Mouse (Mus musculus) WW6 (cell line): ENCODE results near the gene Mtf2.
"Not testable (repeated sequence)": the region's sequence is repeated elsewhere in the genome, so short reads cannot be mapped to it uniquely, and the experiment has no call there.

ENCODE experiments used
- DNase-seq: peaks from one replicate; pipeline ENCODE4 v3.0.0-alpha.2; 2013; ENCODE audit warnings: low read depth, low spot score

Gene Mtf2

DNA sequence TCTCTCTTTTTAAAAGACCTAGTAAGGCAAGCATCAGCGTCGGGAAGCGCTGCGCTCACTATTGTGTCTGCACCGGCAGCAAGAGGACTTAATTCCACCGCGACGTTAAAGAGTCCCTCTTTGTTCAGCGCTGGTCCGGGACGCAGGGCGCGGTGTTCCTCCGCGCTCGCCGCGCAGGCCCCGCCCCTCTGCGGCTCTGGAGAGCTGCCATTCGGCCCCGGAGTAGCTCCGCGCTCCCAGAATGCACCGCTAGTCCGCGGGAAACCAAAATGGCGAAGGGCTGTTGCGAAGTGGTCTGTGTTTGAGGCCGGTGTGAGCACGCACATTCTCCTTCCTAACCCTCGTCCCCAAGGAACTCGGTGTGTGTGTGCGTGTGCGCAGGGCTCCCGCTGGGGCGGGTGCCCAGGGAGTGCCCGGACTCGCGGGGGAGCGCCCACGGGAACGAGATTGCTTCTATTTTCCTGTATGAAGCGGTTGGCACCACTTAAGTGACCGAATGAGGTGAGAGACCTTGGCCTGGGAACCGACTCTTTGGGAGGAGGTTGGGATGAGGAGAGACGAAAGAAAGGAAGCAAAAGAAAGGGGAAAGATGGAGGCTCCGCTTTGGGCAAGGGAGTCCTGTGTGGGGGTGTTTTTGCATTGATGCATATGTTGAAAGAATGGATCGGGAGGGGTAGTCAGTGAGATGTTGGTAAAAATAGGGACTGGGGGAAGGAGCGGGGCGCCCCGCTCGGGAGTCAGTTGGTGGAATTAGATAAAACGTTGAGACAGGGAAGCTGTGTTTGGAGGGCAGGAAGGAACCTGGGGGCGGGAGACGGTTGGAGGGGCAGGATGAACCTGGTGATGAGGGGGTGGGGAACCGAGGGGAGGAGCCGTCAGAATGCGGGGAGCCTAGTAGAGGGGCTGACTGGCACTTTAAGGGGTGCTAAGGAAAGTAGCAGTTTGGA, at the start of gene Mtf2:
Gene Mtf2, plus strand, starts transcription at position 210 of the 947 bp plus-strand sequence.
- peak; percentile 93 for DNase-seq

DNA sequence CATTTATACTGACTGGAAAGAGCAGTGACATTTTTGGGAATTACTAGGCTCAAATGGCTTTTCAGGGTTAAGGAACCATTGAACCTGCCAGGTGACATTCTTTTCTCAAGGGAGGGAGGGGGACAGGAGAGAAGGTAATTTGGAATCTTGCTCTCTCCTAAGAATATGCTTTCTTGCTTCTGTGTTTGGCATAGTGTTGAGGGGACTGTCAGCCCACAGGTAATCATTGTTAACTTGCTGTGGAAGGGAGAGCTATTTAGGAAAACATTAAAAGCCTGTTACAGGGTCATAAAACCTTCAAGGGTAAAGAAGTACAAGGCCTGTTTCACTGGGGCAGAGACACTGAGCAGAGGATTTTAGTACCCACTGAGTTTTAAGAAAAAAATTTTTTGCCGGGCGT, 48.2 kb upstream of the Mtf2 start:
- DNase-seq = no peak

DNA sequence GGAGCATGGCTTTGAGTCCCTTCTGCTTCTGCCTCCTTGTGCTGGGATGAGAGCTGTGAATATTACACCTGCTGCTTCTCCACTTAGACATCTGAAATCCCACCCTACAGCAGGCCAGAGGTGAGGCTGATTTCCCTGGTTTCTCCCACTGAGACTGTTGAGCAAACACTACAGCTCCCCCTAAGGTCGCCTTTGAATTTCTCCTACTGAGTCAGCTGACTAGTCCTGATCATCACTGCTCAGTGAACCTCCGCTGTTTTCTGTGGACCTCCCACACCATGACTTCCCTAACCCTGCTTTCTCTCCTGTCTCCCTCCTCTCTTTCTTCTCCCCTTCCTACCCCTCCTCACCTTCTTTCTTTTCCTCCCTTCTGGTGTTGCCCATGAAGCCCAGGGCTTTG, 46.1 kb upstream of the Mtf2 start:
- no peak for DNase-seq

DNA sequence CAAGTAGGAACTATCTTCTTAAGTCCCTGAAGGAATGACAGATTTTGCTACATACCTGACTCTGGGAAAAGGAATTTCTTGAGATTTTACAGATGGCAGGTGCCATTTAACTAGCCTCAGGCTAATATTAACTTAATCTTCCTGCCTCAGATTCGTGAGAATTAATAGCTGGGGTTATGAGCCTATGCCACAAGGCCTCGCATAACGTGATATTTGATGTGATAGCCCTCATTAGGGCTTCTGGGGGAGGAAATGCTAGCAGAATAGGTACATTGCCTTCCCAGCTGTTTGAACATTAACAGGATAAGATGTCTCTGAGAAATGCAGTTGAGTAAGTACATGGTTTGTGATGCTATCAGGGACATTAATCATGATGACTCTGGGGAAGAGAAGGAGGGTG, 44.1 kb upstream of the Mtf2 start:
- no peak for DNase-seq

DNA sequence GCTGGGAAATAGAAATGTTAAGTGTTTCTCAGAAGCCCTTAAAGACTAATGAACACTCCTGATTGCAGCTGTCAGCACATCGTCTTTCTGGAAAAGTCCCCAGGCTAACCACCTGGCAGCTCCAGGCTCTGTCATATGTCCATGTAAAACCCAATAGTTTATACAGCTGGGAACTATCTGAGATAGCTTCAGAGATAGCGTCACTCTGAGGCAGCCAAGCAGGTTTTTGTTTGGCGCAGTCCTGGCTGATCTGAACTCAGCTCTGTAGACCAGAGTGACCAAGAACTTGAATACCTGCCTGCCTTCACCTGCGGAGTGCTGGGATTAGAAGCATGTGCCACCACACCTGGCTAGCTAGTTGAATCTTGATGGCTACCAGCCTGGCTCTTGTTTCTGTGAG, 37.2 kb upstream of the Mtf2 start:
- DNase-seq = no peak

DNA sequence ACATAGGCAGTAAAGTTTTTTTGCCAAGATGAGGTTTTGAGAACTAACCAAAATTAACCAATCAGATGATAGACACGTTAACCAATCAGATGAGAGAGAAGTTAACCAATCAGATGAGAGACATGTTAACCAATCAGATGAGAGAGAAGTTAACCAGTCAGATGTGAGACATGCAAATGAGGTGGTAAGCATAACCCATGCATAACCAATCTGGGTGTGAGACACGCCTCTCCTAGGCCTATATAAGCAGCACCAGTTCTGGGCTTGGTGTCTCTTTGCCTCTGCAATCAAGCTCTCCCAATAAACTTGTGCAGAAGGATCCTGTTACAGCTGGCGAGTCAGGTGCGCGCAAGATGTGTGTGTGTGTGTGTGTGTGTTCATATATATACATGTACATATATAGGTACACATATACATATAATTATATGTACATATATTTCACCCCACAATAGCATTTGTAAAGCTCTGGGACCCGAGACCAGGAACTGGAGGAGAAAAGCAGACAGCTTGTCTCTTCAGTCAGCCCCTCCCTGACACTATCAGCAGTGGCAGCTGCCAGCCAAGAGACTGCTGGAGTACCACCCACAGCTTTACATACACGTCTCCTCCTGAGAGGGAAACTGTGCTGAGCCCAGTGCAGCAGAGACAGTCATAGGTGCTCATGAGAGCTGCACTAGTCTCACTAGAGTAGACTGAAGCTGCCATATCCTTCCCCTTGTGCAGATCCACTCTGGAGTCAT, 36.5 kb upstream of the Mtf2 start:
- not testable (repeated sequence) for DNase-seq

DNA sequence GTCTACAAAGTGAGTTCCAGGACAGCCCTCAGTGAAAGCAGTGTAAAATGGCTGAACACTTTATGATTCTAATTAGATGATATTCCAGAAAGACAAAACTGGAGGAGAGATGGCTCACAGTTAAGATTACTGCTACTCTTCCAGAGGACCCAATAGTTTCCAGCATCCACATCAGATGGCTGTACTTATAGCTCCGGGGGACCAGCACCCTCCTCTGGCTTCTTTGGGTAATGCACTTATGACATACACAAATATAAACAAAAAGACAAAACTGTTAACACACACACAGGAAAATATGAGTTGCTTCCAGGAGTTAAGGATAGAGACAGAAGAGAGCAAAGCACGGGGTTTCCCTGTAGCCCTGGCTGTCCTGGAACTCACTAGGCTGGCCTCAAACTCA, 35.5 kb upstream of the Mtf2 start:
- no peak for DNase-seq

DNA sequence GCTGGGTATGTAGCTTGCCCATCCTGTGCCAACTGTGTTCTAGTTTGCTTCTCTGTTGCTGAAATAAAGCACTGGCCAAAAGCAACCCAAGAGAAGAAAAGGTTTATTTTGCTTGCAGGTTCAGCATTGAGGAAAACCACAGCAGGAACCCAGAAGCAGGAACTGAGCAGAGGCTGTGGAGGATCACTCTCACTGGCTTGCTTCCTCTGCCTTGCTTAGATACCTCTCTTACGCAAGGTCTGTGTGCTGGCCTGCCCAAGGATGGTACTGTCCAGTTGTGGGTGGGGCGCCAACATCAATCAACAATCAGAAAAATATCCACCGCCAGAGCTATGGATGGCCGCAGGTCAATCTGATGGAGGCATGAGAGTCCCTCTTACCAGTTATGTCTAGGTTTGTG, 34.2 kb upstream of the Mtf2 start:
- DNase-seq = no peak

DNA sequence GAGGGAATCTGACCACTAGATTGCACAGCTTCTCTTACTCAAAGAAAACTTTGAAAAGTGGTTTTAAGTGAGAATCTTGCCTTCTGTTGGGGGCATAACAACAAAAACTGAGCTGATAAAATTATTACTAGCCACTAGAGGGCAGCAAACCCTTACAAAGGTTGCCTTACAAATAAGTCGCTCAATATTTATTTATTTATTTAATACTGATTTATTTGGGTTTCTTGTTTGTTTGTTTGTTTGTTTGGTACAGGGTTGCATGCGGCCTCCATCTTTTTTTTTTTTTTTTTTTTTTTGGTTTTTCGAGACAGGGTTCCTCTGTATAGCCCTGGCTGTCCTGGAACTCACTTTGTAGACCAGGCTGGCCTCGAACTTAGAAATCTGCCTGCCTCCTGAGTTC, 31.3 kb upstream of the Mtf2 start:
- no peak for DNase-seq

DNA sequence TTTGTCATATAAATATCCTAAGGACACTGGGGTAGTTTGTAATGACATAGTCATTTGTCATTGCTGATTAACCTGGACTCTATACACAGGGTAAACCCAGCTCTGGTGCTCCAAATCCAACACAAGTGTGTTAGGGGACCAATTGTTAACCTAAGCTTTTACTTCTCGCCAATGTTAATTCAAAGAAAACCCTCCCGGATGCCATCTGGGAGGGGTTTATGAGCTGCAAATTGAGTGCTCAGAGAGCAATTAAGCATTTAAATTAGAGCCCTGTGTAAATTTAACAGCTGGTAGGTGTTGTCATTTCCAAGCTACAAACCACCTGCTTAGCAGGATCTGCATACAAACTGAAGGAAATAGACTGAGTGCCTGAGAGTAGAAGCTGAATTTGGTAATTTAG, 30.0 kb upstream of the Mtf2 start:
- DNase-seq = no peak

DNA sequence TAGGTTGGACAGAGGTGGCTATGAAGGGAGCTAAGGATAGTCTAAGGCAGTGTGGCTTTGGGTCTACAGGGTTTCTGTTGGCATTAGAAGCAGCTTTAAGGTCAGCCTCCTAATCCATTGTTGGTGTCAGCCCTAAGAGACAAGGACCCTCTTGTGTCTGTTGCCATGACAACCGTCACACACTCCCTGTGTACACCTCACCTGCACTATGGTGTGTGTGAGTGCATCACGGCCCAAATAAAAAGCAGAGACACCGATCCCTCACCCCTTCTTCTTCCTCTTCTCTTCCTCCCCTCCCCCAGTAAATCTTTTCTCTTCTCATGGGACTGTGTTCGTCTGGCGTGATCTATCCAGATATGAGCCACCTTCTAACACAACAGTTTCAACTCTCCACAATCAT, 23.4 kb upstream of the Mtf2 start:
- DNase-seq = no peak

DNA sequence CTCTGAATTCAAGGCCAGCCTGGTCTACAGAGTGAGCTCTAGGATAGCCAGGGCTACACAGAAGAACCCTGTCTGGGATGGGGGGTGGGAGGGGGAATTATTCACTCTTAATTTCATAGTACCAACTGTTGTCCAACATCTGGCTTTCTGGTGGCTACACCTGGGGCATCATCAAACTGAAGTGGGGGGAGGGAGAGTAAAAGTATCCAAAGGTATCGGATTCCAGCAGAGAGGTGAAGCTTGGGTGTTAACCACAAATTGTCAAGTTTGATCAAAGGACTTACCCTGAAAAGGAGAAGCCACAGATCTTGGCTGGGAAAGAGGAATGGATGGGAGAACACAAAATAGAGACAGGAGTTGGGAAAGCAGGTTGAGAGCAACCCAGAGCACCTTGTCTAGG, 21.6 kb upstream of the Mtf2 start:
- no peak for DNase-seq

DNA sequence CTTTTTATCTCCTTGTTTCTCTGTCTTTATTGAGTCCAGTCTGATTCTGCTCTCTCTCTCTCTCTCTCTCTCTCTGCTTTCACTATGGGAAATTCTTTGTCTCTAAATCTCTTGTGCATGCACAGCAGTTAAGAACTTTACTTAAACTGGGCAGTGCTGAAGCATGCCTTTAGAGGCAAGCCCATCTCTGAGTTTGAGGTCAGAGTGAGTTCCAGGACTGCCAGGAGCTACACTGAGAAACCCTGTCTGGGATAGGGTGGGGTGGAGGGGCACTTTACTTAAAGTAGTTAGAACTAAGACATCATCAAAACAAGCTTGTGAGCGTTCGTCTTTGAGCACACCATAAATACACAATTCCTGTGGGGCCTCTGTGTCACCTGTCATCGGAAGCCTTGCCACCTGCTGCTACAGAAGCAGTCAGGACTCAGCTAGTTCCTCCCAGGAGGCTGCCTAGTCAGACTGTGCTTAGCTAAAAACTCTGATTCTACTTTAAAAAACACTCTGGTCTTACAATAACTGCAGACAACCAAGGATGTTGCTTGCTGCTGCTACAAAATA, 15.7 kb upstream of the Mtf2 start:
- no peak for DNase-seq

DNA sequence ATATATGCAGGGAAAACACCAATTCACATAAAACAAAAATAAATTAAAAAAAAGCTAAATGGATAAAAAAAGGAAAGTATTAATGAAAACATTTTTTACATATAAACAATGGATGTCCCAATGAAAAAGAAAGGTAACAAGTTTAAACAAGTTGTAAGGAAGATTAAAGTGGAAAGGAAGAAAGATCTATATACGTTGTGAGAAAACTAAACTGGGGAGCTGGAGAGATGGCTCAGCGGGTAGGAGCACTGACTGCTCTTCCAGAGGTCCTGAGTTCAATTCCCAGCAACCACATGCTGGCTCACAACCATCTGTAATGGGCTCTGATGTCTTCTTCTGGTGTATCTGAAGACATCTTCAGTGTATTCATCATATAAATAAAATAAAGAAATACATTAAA, 14.4 kb upstream of the Mtf2 start:
- no peak for DNase-seq

DNA sequence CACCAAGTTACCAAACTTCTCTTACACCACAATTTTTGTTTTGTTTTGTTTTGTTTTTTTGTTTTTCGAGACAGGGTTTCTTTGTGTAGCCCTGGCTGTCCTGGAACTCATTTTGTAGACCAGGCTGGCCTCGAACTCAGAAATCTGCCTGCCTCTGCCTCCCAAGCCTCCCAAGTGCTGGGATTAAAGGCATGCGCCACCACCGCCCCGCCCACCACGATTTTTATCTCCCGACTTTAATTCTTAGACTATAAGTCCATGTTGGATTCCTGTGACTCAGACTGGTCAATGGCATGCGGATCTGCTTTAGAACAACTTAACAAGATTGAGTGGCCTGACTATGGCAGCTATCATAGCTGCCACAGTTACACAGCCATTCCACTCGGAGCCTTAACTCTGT, 13.7 kb upstream of the Mtf2 start:
- not testable (repeated sequence) for DNase-seq

DNA sequence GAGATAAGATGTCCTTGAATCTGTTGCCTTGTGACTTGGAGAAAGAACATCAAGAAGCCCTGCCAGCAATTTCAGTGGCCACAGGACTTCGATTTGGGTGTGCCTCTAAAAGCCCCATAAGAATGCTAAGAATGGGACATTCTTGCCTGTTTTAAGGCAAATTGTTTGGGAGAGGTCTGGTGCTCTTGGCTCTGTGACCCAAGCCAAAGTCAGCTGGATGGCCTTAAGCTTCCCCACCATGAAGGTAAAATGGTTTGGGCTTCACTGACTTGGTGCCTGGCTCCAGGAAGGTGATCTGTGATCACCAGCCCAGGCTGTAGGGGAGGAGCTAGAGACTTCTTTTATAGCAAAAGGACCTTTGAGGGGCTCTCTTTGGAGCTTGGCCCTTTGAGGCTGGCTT, 13.3 kb upstream of the Mtf2 start:
- peak; percentile 49 for DNase-seq

DNA sequence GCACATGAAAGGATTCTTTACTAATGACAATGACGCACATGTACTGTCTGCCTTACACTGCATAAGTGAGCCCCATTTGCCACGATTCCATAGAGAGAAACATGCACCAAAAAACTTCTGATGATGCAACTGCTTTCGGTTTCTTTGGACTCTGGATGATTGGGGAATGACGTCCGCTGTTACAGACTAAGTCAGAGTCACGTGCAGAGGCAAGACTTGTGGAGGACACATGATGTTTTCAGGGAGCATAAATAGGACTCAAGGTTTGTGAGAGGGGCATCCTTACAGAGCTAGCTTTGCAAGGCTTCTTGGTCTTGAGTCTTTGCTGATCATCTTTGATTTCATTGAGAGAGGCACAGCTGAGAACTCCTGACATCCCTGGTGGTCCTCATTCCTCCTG, 11.9 kb upstream of the Mtf2 start:
- DNase-seq = no peak

DNA sequence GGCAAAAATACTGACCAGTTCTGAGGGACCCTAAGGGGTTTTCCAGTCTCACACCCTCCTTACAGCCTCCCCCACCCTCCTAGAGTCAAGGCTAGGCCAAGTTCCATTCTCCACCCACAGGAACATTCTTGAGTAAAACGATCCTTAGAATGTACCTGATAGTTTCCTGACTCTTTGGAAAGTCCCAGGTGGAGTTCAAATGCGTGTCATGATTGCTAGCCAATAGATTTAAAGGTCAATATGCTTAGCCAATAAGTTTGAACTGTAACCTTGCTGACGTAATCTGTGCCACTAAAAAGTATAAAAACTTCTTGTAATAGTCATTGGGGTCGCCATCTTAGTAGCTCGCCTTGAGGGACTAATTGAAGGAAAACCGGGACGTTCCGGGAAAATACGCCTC, 5.1 kb upstream of the Mtf2 start:
- no peak for DNase-seq

DNA sequence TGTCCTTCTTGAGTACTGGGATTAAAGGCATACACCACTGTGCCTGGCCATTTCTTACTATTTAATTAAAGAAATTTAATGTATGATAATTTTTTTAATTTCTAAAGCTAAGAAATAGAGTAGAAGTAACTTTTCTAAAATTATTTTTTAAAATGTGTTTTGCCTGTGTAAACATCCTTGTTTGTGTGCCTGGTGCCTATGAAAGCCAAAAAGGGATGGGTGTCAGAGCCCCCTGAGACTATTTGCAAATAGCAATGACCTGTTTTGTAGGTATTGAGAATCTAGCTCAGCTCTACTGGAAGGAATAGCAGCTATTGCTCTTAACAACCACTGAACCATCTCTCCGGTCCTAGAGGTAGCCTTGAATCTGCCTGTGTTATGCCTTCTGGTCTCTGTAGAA, 6.8 kb downstream of the Mtf2 start:
- no peak for DNase-seq

DNA sequence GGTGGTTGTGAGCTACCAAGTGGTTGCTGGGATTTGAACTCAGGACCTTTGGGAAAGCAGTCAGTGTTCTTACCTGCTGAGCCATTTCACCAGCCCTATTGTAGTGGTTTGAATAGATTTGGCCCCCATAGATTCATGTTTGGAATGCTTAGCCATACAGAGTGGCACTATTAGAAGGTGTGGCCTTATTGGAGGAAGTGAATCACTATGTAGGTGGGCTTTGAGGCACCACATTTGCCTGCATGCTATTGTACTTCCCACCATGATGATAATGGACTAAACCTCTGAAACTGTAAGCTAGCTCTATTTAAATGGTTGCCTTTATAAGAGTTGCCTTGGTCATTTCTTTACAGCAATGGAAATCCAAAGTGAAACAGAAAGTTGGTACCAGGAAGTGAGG, 10.8 kb downstream of the Mtf2 start:
- no peak for DNase-seq

DNA sequence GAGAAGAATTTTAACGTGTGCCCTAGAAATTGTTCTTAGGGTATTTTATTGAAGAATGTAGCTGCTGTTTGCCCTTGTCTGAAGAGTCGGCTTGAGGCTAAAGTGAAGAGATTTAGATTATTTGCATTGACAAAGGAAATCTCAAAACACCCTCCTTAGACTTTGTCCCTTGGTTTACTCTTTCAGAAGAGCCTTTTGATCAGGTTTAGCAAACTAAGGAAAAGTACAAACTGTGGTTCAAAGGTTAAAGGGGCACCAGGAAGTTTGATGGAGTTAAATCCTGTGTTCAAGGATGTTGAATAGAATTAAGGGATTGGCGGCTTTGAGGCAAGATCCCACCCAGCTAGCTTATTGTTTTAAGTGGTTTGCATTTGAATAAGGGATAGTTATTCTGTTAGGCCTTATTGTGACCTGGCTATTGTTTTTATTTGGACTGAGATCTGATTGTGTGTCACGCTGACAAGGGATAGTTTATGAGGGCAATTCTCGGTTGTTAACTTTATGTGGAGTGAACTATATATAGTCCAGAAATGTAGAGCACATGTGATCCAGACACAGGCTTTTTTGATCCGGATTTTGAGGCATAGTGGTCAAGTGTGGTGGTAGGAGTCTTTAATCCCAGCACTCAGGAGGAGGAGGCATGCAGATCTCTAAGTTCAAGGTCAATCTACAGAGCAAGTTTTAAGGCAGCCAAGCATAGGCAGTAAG, 11.5 kb downstream of the Mtf2 start:
- DNase-seq = no peak

DNA sequence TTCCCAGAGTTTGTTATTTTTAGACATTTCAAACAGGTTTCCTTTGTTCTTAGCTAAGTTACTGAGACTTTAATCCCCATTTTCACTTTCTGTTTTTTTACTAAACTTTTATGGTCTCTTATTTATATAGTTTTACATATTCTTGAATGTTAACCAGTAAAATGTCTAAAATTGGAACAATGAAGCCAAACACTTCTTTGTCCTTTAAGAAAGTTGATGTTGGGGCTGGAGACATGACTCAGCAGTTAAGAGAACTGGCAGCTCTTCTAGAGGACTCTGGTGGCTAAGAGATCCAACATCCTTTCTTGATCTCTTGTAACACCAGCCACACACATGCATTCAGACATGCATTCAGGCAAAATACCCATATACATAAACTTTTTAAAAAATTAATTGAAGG, 14.1 kb downstream of the Mtf2 start:
- DNase-seq = no peak
